Mouse (Mus musculus) liver, adult 2 months (tissue): ENCODE measurements around the gene Ptprz1.

ENCODE experiments used
- CTCF ChIP-seq: fragments of 200-500 bp; IDR thresholded peaks from 2 replicates; pipeline ENCODE4 v1.5.1; 2011; ENCODE audit warnings: low read depth, low read length, control low read depth
- POLR2A ChIP-seq: fragments of 200-500 bp; IDR thresholded peaks from 2 replicates; pipeline ENCODE4 v1.6.1; 2011; ENCODE audit warnings: low read length, control low read depth; ENCODE audit not compliant: insufficient read depth; ENCODE audit errors: extremely low read depth

GRCm38 (mm10) chr6:22968073-22968472 is 92.8 kb downstream of the Ptprz1 start:
- no peak for TF ChIP-seq CTCF
- no peak for TF ChIP-seq POLR2A
